Mouse (Mus musculus) yolk sac, embryonic 10.5 days (tissue): ENCODE measurements around the gene Exo1.

ENCODE experiments used
- DNase-seq: peaks from one replicate; pipeline ENCODE4 v3.0.0-alpha.2; 2017; ENCODE audit warnings: low spot score

Gene Exo1

DNA sequence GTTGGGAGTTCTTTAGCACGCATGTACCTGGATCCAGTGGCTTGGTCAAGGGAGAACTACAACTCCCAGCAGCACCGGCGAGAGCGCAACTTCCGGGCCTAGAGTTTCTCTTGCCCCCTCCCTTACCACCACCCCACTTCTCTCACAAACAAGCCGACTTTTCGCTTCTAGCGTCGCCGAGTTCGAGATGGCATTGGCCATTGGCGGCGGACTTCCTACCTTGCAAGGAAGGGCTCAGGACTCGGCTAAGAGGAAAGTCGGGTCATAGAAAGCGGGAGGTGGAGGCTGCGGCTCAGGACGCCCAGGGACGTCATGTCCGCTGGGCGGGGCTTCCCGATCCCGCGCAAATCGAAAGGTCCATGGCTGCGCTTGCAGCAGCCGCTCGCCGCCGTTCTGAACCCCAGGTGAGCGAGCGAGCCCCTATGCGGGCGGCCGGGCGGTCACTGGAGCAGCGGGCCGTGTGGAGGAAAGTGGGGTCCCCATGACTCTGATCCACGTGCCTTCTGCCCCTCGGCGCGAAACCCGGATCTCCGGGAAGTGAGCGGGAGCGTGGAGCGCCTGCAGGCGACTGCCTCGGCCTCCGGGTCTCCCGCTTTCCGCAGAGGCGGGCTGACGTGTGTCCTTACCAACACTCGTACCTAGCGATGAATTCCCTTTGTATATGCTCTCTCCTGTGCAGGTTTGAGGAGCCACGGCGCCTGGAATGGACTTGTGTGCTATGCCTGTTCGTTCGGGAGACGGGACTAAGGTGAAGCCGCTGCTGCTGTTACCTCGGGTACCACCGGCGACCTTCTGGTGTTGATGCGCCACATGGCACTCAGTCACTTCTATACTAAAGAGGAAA, at the start of gene Exo1:
Gene Exo1 (plus strand): TSS at position 129 of the 844 bp plus-strand sequence.
- peak; percentile 92 for DNase-seq

DNA sequence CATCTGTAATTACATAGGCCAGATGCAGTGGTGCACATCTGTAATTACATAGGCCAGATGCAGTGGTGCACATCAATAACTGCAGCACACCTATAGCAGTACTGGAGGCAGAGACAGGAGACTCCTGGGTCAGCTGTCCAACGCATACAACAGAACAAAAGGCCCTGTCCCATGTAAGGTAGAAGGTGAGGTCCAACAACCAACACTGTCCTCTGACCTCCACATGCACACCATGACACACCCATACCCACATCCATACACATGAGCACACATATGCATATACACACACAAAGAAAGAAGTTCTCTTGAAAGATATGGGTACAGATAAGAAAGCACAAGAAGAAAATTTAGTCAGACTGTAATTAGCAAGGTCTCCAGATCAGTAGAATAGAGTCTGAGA, 24.9 kb upstream of the Exo1 start:
- DNase-seq, result no peak

DNA sequence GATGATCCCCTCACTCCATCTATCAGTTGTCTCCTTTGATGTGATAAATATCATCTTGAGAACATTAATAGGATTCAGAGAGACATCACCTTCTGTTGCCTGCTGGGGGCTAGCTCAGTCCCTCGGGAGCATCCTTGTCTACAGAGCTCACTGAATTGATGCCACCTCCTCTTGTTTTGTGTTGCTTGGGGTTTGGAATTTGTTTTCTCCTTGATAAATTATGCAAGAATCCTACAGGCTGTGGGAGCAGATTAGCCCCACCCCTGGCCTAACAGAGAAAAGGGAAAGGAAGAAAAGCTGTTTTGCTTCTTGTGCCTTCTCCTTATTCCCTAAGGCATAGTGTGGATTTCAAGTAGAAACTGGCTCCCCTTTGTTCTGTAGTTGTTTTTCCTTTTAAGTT, 13.3 kb upstream of the Exo1 start:
- no peak for DNase-seq

DNA sequence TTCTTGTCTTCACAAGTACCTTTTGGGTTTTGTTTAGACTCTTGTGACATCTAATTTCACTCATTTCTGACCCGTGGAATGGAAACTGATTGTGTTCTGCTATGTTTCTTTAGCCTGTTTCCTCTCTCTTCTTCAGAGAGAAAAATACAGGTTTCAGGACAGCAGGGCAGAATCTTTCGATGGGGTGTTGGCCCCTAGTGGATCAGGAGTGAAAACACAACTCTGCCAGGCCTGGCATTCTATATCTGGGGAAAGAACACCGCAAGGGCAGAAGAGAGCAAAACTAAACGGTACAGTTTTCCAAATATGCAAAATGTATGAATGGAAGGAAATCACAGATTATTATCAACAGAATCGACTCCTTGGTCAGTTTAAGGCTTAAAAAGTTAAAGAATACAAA, 12.8 kb upstream of the Exo1 start:
- DNase-seq, result no peak

DNA sequence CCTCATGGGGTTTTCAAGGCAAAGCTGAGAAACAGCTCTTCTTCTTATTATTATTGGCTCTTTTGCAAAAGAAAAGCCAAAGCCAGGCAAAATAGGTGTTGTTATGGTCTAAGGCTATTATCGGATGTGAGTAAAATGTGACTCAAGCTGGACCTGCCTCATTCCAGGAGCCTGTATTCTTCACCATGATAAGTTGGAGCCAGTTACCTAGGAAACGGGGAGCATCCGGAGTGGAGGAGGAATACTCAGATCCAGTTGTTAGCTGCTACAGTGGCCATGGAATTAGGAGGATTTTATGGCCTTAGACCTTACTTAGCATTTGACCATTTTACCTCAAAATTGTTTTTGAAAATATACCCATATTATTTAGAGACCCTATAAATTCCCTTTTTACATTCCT, 9.7 kb upstream of the Exo1 start:
- no peak for DNase-seq

DNA sequence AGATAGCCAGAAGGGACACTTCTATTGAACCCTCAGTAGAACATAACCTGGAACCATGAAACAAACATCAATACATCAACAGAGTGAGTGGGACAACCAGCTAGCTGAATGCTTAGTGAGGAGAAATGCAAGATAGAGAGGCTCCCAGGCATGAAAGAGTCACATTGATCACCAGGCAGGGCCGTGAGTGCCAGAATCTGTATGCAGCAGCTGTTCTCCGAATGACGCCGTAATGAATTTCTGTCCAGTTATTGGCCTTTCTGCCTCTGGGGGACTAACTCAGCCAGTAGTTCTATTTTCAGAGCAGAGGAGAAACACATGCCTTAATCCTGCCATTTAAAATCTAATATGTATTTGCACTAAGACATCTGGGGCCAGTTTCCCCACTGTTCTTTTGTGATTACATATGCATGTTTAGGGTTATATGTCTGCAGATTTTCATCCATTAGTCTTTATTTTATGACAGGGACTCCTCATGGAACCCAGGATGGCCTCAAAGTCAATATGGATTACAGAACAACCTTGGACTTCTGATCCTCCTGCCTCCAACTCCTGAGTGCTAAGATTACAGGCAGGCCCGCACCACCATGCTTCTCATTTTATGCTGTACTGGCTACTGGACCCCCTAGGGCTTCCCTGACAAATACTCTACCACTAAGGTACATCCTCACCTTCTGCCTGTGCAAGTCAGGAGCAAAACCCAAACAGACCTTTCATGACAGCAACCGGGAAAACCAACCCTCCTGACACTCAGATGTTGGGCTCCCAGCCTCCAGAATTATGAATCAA, 8.2 kb upstream of the Exo1 start:
- no peak for DNase-seq

DNA sequence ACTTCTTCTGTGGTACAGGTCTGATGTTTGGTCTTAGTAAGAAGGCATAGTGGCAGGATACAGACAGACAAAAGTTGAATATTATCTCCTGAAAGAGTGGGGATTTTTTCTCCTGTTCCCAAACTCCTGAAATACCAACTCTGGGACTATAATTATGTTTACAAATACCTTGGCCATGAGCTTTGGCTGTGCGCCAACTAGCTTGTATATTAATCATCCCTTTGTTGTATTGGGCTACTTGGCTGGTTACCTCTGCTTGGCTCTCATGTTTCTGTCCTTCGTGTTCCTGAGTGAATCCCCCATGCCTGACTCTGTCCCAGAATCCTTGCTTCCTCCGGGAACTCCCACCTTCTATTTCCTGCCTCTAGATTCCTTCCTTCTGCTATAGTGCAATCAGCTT, 3.0 kb downstream of the Exo1 start:
- no peak for DNase-seq

DNA sequence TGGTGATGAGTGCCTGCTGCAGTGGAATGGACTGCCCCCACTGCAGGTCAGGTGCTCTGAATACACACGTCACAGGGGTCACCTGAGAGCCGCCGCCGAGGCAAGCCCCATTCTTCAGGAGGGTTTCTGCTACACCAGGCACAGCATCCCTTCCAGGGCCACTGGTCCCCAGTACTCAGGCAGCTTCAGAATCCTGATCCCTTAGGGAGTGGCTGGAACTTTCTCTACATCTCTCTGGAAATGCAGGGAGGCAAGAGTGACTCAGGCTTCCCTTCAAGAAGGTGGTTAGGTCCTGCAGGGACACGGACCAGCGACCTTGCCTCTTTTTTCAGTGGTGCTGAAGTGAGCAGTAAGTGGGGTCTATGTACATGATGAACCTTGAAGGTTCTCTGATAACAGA, 12.9 kb downstream of the Exo1 start:
- DNase-seq, result no peak

DNA sequence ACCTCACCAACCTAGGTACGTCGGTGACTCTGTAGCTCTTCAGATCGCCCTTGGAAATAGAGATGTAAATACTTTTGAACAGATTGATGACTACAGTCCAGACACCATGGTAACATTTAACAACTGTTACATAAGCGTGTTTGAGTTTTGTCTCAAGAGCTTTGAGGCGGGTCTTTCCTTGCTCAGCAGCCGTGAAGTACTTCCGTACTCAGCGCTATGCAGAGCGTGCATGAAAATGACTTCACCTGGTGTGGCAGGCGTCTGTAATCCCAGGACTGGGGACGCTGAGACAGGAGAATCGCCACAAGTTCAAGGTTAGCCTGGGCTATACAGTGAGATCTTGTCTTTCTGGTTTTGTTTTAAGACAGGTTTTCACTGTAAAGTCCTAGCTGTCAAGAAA, 13.3 kb downstream of the Exo1 start:
- DNase-seq, result no peak

DNA sequence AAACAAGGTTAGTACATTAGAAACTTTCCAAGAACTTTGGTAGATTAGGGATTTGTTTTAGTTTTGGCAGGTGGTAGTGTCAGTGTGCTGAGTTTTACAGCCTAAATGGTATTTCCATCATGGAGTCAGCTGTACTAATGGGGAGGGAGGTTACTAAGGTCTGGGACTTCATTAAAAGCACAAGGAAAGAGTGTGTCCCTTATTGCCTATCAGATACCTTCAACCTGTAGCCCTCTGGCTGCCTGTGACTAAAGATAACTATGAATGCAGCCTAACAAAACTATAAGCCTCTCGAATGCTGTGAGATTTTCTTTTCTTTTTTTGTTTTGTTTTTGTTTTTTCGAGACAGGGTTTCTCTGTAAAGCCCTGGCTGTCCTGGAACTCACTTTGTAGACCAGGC, 30.8 kb downstream of the Exo1 start:
- no peak for DNase-seq

DNA sequence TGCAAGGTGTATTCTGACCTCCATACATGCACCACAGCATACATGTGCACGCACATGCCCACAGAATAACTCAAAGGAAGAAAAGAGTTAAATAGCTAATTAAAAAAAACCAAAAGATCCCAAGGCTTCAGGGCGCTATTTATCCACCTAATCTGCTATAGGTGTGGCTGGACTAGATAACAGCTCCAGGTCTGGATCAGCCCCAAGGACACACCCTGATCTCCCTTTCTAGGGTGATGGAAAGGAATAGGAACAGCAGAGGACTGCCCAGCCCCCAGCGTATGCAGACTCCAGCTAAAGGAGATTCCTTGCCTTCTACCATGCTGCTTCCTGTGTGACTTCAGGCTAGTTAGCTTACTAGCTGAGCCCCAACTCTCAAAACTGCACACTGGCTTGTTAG, 31.7 kb downstream of the Exo1 start:
- DNase-seq, result no peak

DNA sequence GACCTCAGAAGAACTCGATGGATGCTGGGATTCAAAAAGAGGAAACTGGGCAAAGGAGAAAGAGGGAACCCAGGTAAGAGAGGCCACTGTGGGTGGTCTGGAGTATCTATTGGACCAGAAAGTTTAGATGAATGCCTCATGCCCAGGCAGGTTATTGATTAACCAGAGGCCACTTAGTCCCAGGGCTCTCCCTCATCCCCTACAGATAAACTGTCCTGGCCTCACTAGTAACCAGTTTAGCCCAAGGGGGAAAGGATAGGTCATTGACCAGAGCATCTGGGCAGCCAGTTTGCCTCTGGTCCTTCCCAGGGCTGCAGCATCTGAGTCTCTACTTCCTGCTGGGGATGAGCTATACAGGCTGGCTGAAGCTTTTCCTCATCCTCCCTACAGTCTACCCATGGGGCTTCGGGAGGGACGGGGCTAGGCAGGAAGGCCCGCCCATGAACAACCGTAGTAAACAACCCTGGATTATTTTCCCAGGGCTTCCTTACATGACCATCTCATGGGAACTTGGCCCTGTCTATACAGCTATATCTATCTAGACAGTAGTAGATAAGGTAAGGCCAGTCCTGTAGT, 33.4 kb downstream of the Exo1 start:
- DNase-seq, result no peak

DNA sequence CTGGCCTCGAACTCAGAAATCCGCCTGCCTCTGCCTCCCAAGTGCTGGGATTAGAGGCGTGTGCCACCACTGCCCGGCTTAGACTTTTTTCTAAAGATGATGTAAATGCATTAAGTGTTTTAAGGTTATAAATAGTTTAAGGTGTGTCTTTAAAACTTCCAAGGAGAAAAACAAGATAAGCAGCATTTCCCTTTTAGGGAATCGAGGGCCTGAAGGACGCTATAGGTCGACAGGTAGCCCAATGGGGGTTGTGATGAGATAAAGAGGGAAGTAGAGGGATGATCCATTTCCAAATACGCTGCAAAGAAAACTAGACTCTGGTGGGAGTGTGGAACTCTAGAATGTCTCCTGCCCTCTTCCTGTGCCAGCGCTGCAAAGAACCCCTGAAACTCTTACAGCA, 39.6 kb downstream of the Exo1 start, which contains the start of gene Gm38100:
Gene Gm38100 (plus strand): TSS at position 301 of the 400 bp plus-strand sequence.
- DNase-seq, result no peak

DNA sequence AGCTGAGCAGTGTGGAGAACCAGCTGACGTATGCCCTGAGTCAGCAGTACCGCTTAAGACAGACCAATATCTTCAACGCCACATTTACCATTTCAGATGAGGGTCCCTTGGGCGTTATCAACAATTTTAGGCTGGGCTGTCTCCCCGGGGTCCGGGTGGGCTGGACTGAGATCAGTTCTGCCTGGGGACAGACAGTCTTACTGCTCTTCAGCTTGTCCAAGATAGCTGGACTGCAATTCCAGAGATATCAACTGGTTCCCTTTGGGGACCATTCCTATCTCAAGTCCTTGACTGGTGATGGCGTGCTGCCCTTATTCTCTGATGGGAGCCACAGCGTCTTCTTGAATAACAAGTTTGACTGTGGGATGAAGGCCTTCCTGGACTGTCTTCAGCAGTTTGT, 40.7 kb downstream of the Exo1 start:
- DNase-seq, result no peak

DNA sequence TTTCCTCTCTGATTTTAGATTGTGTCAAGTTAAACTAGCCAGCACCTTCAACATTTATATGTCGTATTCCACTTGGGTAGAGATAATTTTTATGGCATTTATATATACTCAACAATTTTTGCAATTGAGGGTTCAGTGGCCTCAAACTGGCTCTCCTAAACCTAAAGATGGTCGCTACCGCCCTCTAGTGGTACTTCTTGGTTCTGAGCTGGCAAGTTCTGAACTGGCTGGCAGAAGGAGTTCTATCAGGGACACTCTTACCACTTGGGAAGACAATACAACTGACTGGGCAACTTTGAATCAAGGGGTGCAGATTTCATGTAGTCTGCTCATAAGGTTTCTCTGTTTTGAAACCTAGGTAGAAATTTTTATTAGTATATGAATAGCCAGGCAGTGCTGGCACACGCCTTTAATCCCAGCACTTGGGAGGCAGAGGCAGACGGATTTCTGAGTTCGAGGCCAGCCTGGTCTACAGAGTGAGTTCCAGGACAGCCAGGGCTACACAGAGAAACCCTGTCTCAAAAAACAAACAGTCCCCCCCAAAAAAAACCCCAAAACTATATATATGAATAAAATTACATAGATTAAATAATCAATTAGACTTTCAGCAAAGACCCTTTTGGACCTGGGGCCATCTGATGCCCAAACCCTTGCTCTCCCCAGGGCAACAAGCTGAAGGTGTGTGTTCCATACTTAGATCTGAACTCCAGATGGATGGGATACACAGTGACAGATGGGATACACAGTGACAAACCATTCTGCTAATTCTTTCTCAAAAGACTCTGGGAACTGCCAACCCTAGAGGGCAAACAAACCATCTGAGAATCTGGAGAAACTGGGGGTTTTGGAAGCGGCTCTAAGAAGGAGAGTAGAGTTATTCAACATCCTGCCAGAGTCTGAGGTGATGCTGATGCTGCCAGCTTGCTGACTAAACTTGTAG, 43.7 kb downstream of the Exo1 start:
- peak; percentile 16 for DNase-seq

DNA sequence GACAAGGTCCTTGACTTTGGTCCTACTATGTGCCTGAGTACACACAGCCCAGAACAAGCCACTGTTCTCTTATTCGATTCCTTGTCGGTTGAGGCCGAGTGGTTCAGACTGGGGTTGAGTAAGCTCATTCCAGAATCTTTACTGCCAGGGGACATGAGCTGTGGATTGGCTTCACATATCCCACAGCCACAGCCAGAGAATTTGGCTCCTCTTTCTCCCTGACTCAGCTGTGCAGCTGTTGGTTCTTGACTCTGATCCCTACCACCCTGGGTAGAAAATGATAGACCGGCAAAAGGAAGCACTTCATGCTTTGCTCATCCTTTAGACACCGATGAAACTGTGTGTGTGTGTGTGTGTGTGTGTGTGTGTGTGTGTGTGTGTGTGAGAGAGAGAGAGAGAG, 51.0 kb downstream of the Exo1 start:
- no peak for DNase-seq

DNA sequence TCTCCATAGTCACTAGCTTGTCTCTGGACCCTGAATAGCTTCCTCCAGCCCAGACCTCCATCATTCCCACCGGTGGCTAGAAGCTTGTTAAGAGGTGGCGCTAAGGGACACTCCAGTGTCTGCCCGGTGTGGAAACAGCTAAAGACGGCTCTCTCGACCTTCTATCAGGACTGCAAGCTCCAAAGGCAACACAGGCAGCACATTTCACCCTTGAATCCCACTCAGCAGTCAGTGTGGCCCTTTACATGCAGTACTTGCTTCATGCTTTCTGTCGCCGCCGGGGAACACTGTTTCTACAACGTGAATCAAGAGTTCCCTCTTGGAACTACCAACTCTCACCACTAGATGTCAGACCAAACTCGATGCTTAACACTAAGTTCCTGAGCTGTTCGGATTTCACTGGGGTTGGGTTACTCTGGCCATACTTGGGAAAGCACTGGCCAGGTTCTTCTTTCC, 55.9 kb downstream of the Exo1 start:
- DNase-seq, result peak; percentile 65

DNA sequence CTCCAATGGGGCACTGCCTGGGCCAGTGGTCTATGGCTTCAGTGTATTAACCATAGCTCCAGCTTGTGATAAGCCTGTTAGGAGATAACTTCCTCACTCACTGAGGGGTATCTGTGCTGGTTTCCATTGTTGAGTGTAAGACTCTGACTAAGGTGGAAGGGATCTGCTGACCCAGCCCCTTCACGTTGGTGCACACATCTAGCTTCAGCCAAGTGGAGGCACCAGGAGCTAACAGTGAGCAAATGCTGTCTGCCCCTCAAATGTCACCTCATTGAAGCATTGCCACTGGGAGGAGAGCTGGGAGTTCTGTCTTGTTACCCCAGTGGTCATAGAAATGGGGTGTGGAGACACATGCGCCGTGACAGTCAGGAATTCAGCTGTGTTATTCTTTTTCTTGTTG, 58.4 kb downstream of the Exo1 start:
- DNase-seq, result no peak

DNA sequence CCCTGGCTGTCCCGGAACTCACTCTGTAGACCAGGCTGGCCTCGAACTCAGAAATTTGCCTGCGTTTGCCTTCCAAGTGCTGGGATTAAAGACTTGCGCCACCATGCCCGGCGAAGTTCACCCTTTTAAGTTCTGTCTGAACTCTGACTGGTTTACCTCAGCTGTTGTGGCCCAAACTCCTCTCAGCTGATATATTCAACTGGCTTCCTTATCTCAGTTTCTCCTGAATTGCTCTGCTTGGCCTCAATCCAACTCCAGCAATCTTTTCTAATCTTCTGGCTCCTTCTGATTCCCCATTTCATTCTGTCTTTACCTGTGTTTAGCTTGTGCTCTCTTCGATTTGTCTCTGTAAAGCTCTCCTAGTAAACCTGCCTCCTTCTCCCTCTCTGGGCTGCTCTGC, 62.8 kb downstream of the Exo1 start:
- DNase-seq, result no peak

DNA sequence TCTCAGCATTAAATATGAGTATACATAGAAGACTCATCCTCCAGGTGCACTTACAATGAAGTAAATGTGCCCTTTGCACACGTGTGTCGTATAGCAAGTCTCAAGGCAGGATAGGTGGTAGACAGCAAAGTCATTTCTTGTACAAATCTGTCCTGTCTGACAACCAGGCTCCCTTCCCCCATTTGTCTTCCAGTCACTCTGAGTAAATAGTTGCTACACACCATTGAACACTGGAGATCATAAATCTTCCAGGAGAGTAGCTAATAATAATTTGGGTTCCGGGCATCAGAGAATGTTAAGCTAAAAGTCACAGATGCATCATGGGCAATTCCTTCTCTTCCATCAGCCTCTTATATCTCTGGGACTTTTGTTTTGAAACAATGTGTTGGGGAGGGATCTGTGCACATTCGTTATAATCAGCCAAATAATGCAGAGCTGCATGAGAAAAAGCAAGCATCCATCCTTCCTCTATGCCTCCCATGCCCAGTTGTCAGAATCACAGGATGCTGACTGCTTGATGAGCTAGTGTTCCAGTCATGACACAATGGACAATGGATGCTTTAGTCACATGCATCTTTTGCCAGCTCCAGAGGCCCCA, 66.4 kb downstream of the Exo1 start:
- no peak for DNase-seq

DNA sequence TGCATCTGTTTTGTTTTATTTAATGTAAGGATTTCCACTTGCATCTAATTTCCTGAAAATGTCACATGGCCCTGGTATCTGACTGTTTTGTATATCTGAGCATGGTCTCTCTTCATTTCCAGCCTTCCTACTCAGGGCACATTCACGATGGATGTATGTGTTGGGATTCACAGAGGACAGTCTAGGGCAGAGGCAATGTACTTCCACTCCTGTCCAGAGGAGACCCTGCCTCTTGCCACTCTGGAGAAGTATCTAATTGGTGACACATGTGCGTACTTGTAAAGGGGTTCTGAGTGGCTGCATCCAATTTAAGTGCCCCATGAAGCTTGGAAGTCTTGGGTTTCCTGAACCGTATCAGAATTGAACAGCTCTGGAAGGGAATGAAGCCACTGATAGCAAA, 70.0 kb downstream of the Exo1 start:
- no peak for DNase-seq
